Mouse (Mus musculus) lung, adult 2 months (tissue): ENCODE data around the gene Trim60. TPM values are rescaled to one million over a fixed set of nuclear protein-coding genes. Genes with fewer than 3 reads are reported as not detected.
A peak's percentile ranks its signal among the peaks of the same experiment; 100 is the strongest.
"Not testable (repeated sequence)": the region's sequence is repeated elsewhere in the genome, so short reads cannot be mapped to it uniquely, and the experiment has no call there.

Source experiments
- DNase-seq: peaks from one replicate; pipeline ENCODE4 v3.0.0; 2022
- H3K4me1 ChIP-seq: fragments of 200-500 bp; 2 replicates; pipeline ENCODE4 v1.6.1; 2011; ENCODE audit warnings: low read length; ENCODE audit not compliant: control insufficient read depth, insufficient read depth
- H3K4me3 ChIP-seq: fragments of 200-500 bp; replicated peaks from 2 replicates; pipeline ENCODE3; 2011; ENCODE audit warnings: low read depth, mild to moderate bottlenecking, control low read depth, low read length; ENCODE audit errors: extremely low read depth
- CTCF ChIP-seq: fragments of 200-500 bp; IDR thresholded peaks from 2 replicates; pipeline ENCODE4 v1.5.1; 2011; ENCODE audit warnings: mild to moderate bottlenecking, low read length, control low read depth; ENCODE audit not compliant: insufficient read depth
- POLR2A ChIP-seq: fragments of 200-500 bp; IDR thresholded peaks from 2 replicates; pipeline ENCODE4 v1.6.1; 2011; ENCODE audit warnings: low read depth, mild to moderate bottlenecking, control low read depth, low read length, borderline replicate concordance; ENCODE audit errors: extremely low read depth
- WGBS: fragments of 180-500 bp; shearing (Covaris S2); methylation state at CpG from one replicate; pipeline ENCODE4 v1.1.7; 2018; 5-methylcytosine and 5-hydroxymethylcytosine counted together
- polyA plus RNA-seq: library from polyadenylated mRNA; depleted of rRNA; stranded (reverse); fragments of >200 nt; gene quantifications from 2 replicates; pipeline ENCODE4 v1.2.3, GENCODE M21; 2012

Gene Trim60
- polyA plus RNA-seq, 1 experiment, result not detected

- Histone ChIP-seq H3K4me1 (no peaks in the 10 kb centered on the region; the same call in 1 of the 2 replicates), H3K4me3 (no peak within 1 kb of the TSS)
- peak; percentile 15 for DNase-seq
- WGBS, result 1% methylated on average over 8 of the region's 8 CpGs
- no peak for TF ChIP-seq CTCF
- no peak for TF ChIP-seq POLR2A
Observed at GRCm38 (mm10) chr8:65037117-65037533, 18.7 kb upstream of the Trim60 start, which contains the start of gene Apela. Gene Apela (minus strand): TSS chr8:65037336.

- Histone ChIP-seq H3K4me3 (no peak overlapping the region), H3K4me1 (no peaks in the 10 kb centered on the region; the same call in 1 of the 2 replicates)
- no peak for DNase-seq
- TF ChIP-seq CTCF (no peak), POLR2A (no peak)
- 47% methylated on average over 2 of the region's 2 CpGs for WGBS
Observed at GRCm38 (mm10) chr8:65034136-65034535, 15.8 kb upstream of the Trim60 start.

- 82% methylated on average over 13 of the region's 13 CpGs for WGBS
- Histone ChIP-seq H3K4me1 (no peaks in the 10 kb centered on the region; the same call in 1 of the 2 replicates), H3K4me3 (no peak overlapping the region)
- DNase-seq, result no peak
- TF ChIP-seq CTCF (no peak), POLR2A (no peak)
Observed at GRCm38 (mm10) chr8:65033056-65033455, 14.7 kb upstream of the Trim60 start.

GRCm38 (mm10) chr8:65032107-65032506 is 13.7 kb upstream of the Trim60 start:
- 90% methylated on average over 1 of the region's 1 CpGs for WGBS
- no peak for TF ChIP-seq POLR2A
- no peak for TF ChIP-seq CTCF
- no peak for DNase-seq
- Histone ChIP-seq H3K4me1 (no peaks in the 10 kb centered on the region; the same call in 1 of the 2 replicates), H3K4me3 (no peak overlapping the region)

- TF ChIP-seq CTCF, result no peak
- TF ChIP-seq POLR2A, result no peak
- H3K4me1 ChIP-seq, result no peaks in the 10 kb centered on the region
- 72% methylated on average over 4 of the region's 4 CpGs for whole genome bisulfite sequencing
- H3K4me3 ChIP-seq, result no peak overlapping the region
- no peak for DNase-seq
Observed at GRCm38 (mm10) chr8:65030735-65031485, 12.5 kb upstream of the Trim60 start.

GRCm38 (mm10) chr8:65029776-65030175 is 11.4 kb upstream of the Trim60 start:
- WGBS, result 75% methylated on average over 4 of the region's 4 CpGs
- H3K4me3 ChIP-seq, result no peak overlapping the region
- TF ChIP-seq POLR2A, result no peak
- no peak for TF ChIP-seq CTCF
- DNase-seq, result no peak
- no peaks in the 10 kb centered on the region for H3K4me1 ChIP-seq

- 72% methylated on average over 12 of the region's 12 CpGs for WGBS
- DNase-seq, result no peak
- Histone ChIP-seq H3K4me3 (no peak overlapping the region), H3K4me1 (no peaks in the 10 kb centered on the region)
- TF ChIP-seq POLR2A, result no peak
- TF ChIP-seq CTCF, result no peak
Observed at GRCm38 (mm10) chr8:65028959-65029686, 10.7 kb upstream of the Trim60 start.

- Histone ChIP-seq H3K4me1 (no peaks in the 10 kb centered on the region), H3K4me3 (no peak overlapping the region)
- no peak for TF ChIP-seq POLR2A
- TF ChIP-seq CTCF, result peak; percentile 50; the same call in 1 of the 2 replicates
- 46% methylated on average over 8 of the region's 8 CpGs for WGBS
- peak; percentile 69 for DNase-seq
Observed at GRCm38 (mm10) chr8:65022485-65022884, 4.1 kb upstream of the Trim60 start.

- H3K4me3 ChIP-seq, DNase-seq, H3K4me1 ChIP-seq: not testable (repeated sequence)
- 76% methylated on average over 6 of the region's 6 CpGs for WGBS
Observed at GRCm38 (mm10) chr8:65007616-65008015, 10.8 kb downstream of the Trim60 start.
